Mouse (Mus musculus) forebrain, embryonic 12.5 days (tissue): ENCODE measurements at regions not wholly inside any gene's neighbourhood (a gene's known extent, or its start where the extent isn't known, plus 50 kb on each side); places are given as distances from the start of the nearest gene placed in this dataset.

Source experiments
- ATAC-seq: fragments of 200-750 bp; cut with Nextera tagmentation; 2 replicates; pipeline ENCODE4 v1.8.0; 2017; ENCODE audit warnings: moderate TSS enrichment; ENCODE audit not compliant: low FRiP score
- H3K27ac ChIP-seq: fragments of 300-500 bp; sonication (generic); 2 replicates; pipeline ENCODE4 v1.5.1; 2016; ENCODE audit warnings: mild to moderate bottlenecking
- H3K27me3 ChIP-seq: fragments of 300-500 bp; sonication (generic); 2 replicates; pipeline ENCODE4 v1.6.1; 2016; ENCODE audit warnings: mild to moderate bottlenecking
- H3K36me3 ChIP-seq: fragments of 300-500 bp; sonication (generic); replicated peaks from 2 replicates; pipeline ENCODE4 v1.6.1; 2016; ENCODE audit warnings: mild to moderate bottlenecking
- H3K4me1 ChIP-seq: fragments of 300-500 bp; sonication (generic); 2 replicates; pipeline ENCODE4 v1.6.1; 2016
- H3K4me2 ChIP-seq: fragments of 300-500 bp; sonication (generic); 2 replicates; pipeline ENCODE4 v1.6.1; 2016; ENCODE audit warnings: mild to moderate bottlenecking, moderate library complexity
- H3K4me3 ChIP-seq: fragments of 300-500 bp; sonication (generic); replicated peaks from 2 replicates; pipeline ENCODE4 v1.5.1; 2016; ENCODE audit warnings: mild to moderate bottlenecking
- H3K9ac ChIP-seq: fragments of 300-500 bp; sonication (generic); 2 replicates; pipeline ENCODE4 v1.6.1; 2016; ENCODE audit warnings: mild to moderate bottlenecking
- H3K9me3 ChIP-seq: fragments of 300-500 bp; sonication (generic); 2 replicates; pipeline ENCODE4 v1.6.1; 2016
- WGBS: fragments of 180-500 bp; shearing (Covaris S2); methylation state at CpG from one replicate; pipeline ENCODE4 v1.1.7; 2016; 5-methylcytosine and 5-hydroxymethylcytosine counted together

DNA sequence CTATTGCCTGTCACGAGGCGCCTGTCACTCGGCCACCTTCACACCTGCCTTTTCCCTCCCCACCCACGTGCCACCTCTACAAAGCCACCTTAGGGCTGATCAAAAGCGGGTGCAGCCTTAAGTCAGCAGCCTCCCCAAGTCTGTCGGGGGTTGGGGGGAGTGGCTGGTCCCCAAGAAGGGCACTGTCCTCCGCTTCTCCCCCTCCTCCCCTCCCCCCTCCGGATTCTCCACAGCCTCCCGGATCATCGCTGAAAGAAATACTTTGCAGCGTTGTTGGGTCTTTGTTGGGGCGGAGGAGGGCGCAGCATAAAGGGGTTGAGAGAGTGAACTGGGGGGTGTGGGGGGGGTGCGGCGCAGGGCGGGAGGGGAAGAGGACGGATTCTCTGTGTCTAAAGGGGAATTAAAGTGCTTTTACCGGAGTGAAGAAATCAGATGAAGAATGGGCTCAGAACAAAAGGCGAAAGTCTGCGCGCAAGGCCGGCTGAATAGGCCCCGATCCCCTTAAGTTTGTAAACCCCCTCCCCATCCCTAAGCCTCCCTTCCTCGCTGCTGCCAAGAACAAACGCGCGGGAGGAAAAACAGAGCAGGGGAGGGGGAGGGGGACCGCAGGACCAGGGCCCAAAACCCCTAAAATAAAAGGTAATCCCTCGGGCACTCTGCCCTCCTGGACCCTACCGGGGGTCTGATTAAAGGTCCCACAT is 109.3 kb upstream of the Lhx5 start:
- peak overlapping the region; percentile 29 for H3K4me3 ChIP-seq
- peaks cover 35% of the 10 kb centered on the region for H3K27me3 ChIP-seq
- H3K36me3 ChIP-seq = no peaks in the 10 kb centered on the region
- peaks cover 19% of the 10 kb centered on the region for H3K4me1 ChIP-seq
- peak; percentile 76 for ATAC-seq
- H3K9ac ChIP-seq = peak overlapping the region; percentile 44
- H3K4me2 ChIP-seq = peak overlapping the region; percentile 57
- H3K9me3 ChIP-seq = no peaks in the 10 kb centered on the region
- under 1% methylated on average over 30 of the region's 30 CpGs for WGBS
- peak overlapping the region; percentile 78 for H3K27ac ChIP-seq

- peak; percentile 52 for ATAC-seq
- Histone ChIP-seq H3K9ac (peak overlapping the region; percentile 44; the same call in 1 of the 2 replicates), H3K4me2 (peak overlapping the region; percentile 57), H3K27ac (peak overlapping the region; percentile 78), H3K4me3 (peak overlapping the region; percentile 29), H3K4me1 (peaks cover 19% of the 10 kb centered on the region), H3K27me3 (peaks cover 42% of the 10 kb centered on the region), H3K36me3 (no peaks in the 10 kb centered on the region), H3K9me3 (no peaks in the 10 kb centered on the region)
- WGBS = 5% methylated on average over 9 of the region's 12 CpGs
These were observed 108.7 kb upstream of the Lhx5 start for GRCm38 (mm10) chr5:120322732-120323316.

GRCm38 (mm10) chr5:120324111-120324510 is 107.4 kb upstream of the Lhx5 start:
- no peak overlapping the region for H3K9ac ChIP-seq
- WGBS = 97% methylated on average over 2 of the region's 2 CpGs
- H3K9me3 ChIP-seq = no peaks in the 10 kb centered on the region
- no peak overlapping the region for H3K4me2 ChIP-seq
- H3K27me3 ChIP-seq = peaks cover 48% of the 10 kb centered on the region
- no peak overlapping the region for H3K4me3 ChIP-seq
- H3K4me1 ChIP-seq = peaks cover 19% of the 10 kb centered on the region
- no peak overlapping the region for H3K27ac ChIP-seq
- no peak for ATAC-seq
- no peaks in the 10 kb centered on the region for H3K36me3 ChIP-seq

- H3K9ac ChIP-seq = no peak overlapping the region
- H3K27me3 ChIP-seq = peaks cover 42% of the 10 kb centered on the region
- no peaks in the 10 kb centered on the region for H3K9me3 ChIP-seq
- 0 out of 2 replicates have a peak overlapping the region, but pooled peaks have one; percentile 13 for H3K27ac ChIP-seq
- no peak for ATAC-seq
- peaks cover 19% of the 10 kb centered on the region for H3K4me1 ChIP-seq
- no peak overlapping the region for H3K4me3 ChIP-seq
- WGBS = 68% methylated on average over 16 of the region's 16 CpGs
- H3K4me2 ChIP-seq = no peak overlapping the region
- no peaks in the 10 kb centered on the region for H3K36me3 ChIP-seq
These were observed 106.1 kb upstream of the Lhx5 start for GRCm38 (mm10) chr5:120325386-120325910.

DNA sequence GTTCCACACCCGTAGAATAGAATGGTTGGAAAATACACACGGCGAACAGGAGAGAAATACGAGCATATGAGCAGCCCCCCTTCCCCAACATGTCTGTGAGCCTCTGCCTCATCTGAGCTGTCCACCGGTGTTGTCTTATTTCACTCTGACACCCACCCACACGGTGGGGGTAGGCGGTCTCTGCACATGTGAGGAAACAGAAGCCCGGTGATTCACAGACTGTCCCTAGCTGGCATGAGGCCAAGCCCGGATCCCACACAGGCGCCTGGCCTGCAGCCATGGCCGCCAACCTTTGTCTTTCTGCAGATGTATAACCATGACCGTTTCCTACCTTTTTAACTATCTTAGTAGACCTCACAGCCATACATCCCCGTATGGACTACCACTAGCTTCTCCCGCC is 99.5 kb upstream of the Lhx5 start:
- H3K9ac ChIP-seq = no peak overlapping the region
- 77% methylated on average over 14 of the region's 14 CpGs for WGBS
- no peaks in the 10 kb centered on the region for H3K9me3 ChIP-seq
- no peaks in the 10 kb centered on the region for H3K36me3 ChIP-seq
- peaks cover 3% of the 10 kb centered on the region; the same call in 1 of the 2 replicates for H3K4me1 ChIP-seq
- no peak overlapping the region for H3K4me2 ChIP-seq
- H3K27me3 ChIP-seq = peaks cover 30% of the 10 kb centered on the region
- H3K4me3 ChIP-seq = no peak overlapping the region
- ATAC-seq = no peak
- no peak overlapping the region for H3K27ac ChIP-seq

DNA sequence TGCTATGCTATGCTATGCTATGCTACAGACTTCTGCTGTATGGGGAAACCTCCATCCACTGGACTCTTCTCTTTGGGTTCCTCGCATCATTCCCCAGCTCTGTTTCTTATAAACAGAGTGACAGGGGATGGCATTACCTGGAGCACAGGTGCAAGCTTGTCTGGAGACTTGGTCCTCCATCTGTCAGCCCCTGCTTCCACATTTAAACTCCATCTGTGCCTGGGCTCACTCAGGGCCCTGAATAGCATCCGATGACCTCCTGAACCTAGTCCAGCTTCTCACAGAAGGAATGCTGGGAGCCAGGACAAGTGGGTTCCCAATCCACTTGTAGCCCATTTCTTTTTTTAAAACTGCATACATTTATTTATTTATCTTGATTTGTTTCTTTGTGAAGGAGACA is 92.3 kb upstream of the Lhx5 start:
- Histone ChIP-seq H3K27ac (no peak overlapping the region), H3K9me3 (no peaks in the 10 kb centered on the region)
- WGBS = 86% methylated on average over 2 of the region's 2 CpGs

DNA sequence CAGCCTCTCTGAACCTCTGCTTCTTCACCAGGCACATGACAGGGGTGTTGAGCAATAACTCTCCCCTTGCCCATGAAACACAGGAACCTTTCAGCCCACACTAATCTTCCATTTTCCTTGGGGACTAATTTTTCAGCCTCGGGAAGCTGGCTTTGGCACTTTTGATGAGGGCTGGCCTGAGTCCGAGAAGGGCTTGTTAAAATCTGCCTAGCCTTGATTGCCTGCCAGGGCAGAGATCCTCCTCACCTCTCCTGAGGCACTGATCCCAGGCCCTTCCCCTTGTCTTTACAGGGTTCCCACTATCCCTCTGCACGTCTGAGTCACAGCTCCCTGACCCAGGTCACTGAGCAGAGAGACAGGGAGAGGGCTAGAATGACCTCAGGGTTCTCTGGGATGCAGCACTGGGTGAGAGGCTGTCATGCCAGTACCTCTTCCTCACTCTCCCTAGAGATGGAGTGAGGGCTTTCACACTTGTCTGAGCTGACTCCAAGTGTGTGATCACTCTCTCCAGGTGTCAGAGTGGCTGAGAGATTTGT is 90.7 kb upstream of the Lhx5 start:
- H3K27me3 ChIP-seq = peaks cover 18% of the 10 kb centered on the region; the same call in 1 of the 2 replicates
- 53% methylated on average over 3 of the region's 3 CpGs for WGBS
- no peak overlapping the region for H3K9ac ChIP-seq
- 0 out of 2 replicates have a peak, but pooled peaks cover 10% of the 10 kb centered on the region for H3K4me1 ChIP-seq
- no peaks in the 10 kb centered on the region for H3K9me3 ChIP-seq
- no peak overlapping the region for H3K27ac ChIP-seq
- ATAC-seq = no peak
- H3K4me2 ChIP-seq = no peak overlapping the region
- H3K36me3 ChIP-seq = no peaks in the 10 kb centered on the region
- no peak overlapping the region for H3K4me3 ChIP-seq

More for the DNA sequence above, 92.3 kb upstream of the Lhx5 start:
- Histone ChIP-seq H3K36me3 (no peaks in the 10 kb centered on the region), H3K4me3 (no peak overlapping the region), H3K9ac (no peak overlapping the region), H3K4me1 (0 out of 2 replicates have a peak, but pooled peaks cover 10% of the 10 kb centered on the region), H3K4me2 (no peak overlapping the region), H3K27me3 (peaks cover 25% of the 10 kb centered on the region)
- ATAC-seq = no peak

GRCm38 (mm10) chr5:120350461-120350860 is 81.0 kb upstream of the Lhx5 start:
- 88% methylated on average over 3 of the region's 3 CpGs for WGBS
- Histone ChIP-seq H3K36me3 (no peaks in the 10 kb centered on the region), H3K4me3 (no peak overlapping the region), H3K4me2 (no peak overlapping the region), H3K27ac (no peak overlapping the region), H3K9me3 (no peaks in the 10 kb centered on the region), H3K9ac (no peak overlapping the region), H3K4me1 (0 out of 2 replicates have a peak, but pooled peaks cover 3% of the 10 kb centered on the region), H3K27me3 (peaks cover 24% of the 10 kb centered on the region)
- ATAC-seq = no peak

- H3K4me3 ChIP-seq = no peak overlapping the region
- no peaks in the 10 kb centered on the region for H3K36me3 ChIP-seq
- WGBS = 72% methylated on average over 5 of the region's 5 CpGs
- H3K9ac ChIP-seq = no peak overlapping the region
- no peak overlapping the region for H3K4me2 ChIP-seq
- H3K4me1 ChIP-seq = 0 out of 2 replicates have a peak, but pooled peaks cover 3% of the 10 kb centered on the region
- H3K27me3 ChIP-seq = peaks cover 24% of the 10 kb centered on the region
- ATAC-seq = no peak
- no peaks in the 10 kb centered on the region for H3K9me3 ChIP-seq
- H3K27ac ChIP-seq = no peak overlapping the region
These were observed 79.7 kb upstream of the Lhx5 start for GRCm38 (mm10) chr5:120351827-120352226.

GRCm38 (mm10) chr5:120353657-120354056 is 77.8 kb upstream of the Lhx5 start:
- Histone ChIP-seq H3K27me3 (peaks cover 38% of the 10 kb centered on the region), H3K4me3 (no peak overlapping the region), H3K27ac (no peak overlapping the region), H3K36me3 (no peaks in the 10 kb centered on the region), H3K4me2 (no peak overlapping the region), H3K4me1 (peaks cover 8% of the 10 kb centered on the region; the same call in 1 of the 2 replicates), H3K9ac (no peak overlapping the region), H3K9me3 (no peaks in the 10 kb centered on the region)
- WGBS = 63% methylated on average over 5 of the region's 5 CpGs
- no peak for ATAC-seq

DNA sequence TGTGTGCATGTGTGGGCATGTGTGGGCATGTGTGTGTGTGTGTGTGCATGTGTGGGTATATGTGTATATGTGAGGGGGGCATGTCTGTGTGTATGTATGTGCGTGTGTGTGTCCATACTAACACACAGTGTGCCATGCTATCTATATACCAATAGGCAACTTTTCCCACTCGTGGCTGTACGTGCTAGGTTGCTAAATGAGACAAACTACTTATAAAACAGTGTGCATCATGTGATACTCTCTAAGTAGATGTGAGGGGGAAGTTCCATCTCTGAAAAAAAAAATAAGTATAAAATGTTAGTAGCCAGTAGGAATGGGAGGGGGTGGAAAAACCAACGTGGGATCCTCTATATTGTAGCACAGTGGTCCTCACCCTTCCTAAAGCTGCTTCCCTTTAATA is 74.5 kb upstream of the Lhx5 start:
- WGBS = 83% methylated on average over 4 of the region's 4 CpGs
- peaks cover 9% of the 10 kb centered on the region; the same call in 1 of the 2 replicates for H3K4me1 ChIP-seq
- H3K27ac ChIP-seq = no peak overlapping the region
- H3K27me3 ChIP-seq = peaks cover 53% of the 10 kb centered on the region
- no peak overlapping the region for H3K9ac ChIP-seq
- ATAC-seq = no peak
- H3K9me3 ChIP-seq = no peaks in the 10 kb centered on the region
- H3K4me3 ChIP-seq = no peak overlapping the region
- H3K36me3 ChIP-seq = no peaks in the 10 kb centered on the region
- H3K4me2 ChIP-seq = no peak overlapping the region

- Histone ChIP-seq H3K4me3 (no peak overlapping the region), H3K27me3 (peaks cover 46% of the 10 kb centered on the region), H3K9ac (no peak overlapping the region), H3K4me1 (peaks cover 9% of the 10 kb centered on the region; the same call in 1 of the 2 replicates), H3K4me2 (no peak overlapping the region), H3K27ac (no peak overlapping the region), H3K9me3 (no peaks in the 10 kb centered on the region), H3K36me3 (no peaks in the 10 kb centered on the region)
- ATAC-seq = peak; percentile 60
- WGBS = 10% methylated on average over 20 of the region's 20 CpGs
These were observed 73.3 kb upstream of the Lhx5 start for GRCm38 (mm10) chr5:120358084-120358690.
